Mouse (Mus musculus): ENCODE data around the gene Limk2. TPM values are rescaled to one million over a fixed set of nuclear protein-coding genes. Genes with fewer than 3 reads are reported as not detected.
A peak's percentile ranks its signal among the peaks of the same experiment; 100 is the strongest.

The Limk2 gene
- polyA plus RNA-seq, 1 experiment from 2014 or later = 134 TPM

DNA sequence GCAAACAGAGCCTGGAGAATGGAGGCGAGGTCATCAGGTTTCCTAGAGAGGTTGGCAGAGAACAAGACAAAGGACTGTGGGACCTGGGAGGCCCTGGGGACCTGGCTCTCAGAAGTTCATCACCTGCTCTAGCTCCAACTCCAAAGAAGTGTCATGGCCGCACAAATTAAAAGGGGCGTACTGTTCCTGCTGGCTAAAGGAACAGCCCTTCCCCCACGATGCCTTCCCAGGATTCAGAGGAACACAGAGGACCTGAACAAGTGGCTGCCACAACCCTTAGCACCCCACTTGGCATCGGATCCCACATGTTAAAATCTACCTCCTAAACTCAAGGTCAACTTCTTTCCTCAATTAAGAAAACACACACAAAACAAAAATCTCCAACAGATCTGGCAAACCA is 39.5 kb downstream of the Limk2 start:
- H3K36me3 ChIP-seq = no peaks in the 10 kb centered on the region
- H3K27me3 ChIP-seq = no peaks in the 10 kb centered on the region
- no peak overlapping the region for H3K27ac ChIP-seq
- peak overlapping the region; percentile 84 for H3K9ac ChIP-seq (replicated peaks)
- 74% methylated on average over 5 of the region's 5 CpGs for WGBS
- H3K4me1 ChIP-seq (replicated peaks) = peaks cover 57% of the 10 kb centered on the region
- ATAC-seq = no peak
- H3K4me2 ChIP-seq (replicated peaks) = peak overlapping the region; percentile 63
- H3K4me3 ChIP-seq (replicated peaks) = peak overlapping the region; percentile 58
- H3K9me3 ChIP-seq = no peaks in the 10 kb centered on the region

- no peak for ATAC-seq
- H3K4me1 ChIP-seq (replicated peaks) = peaks cover 52% of the 10 kb centered on the region
- H3K9me3 ChIP-seq = no peaks in the 10 kb centered on the region
- H3K27ac ChIP-seq = no peak overlapping the region
- H3K9ac ChIP-seq (replicated peaks) = peak overlapping the region; percentile 84
- WGBS = 56% methylated on average over 7 of the region's 7 CpGs
- peak overlapping the region; percentile 63 for H3K4me2 ChIP-seq (replicated peaks)
- H3K4me3 ChIP-seq (replicated peaks) = peak overlapping the region; percentile 58
- no peaks in the 10 kb centered on the region for H3K36me3 ChIP-seq
- H3K27me3 ChIP-seq = no peaks in the 10 kb centered on the region
Observed at GRCm38 (mm10) chr11:3368983-3369382, 40.0 kb downstream of the Limk2 start.

GRCm38 (mm10) chr11:3366411-3366810 is 42.6 kb downstream of the Limk2 start:
- Histone ChIP-seq H3K9ac (replicated peaks) (no peak overlapping the region), H3K4me1 (replicated peaks) (peaks cover 36% of the 10 kb centered on the region), H3K27ac (no peak overlapping the region), H3K4me3 (replicated peaks) (no peak overlapping the region), H3K27me3 (no peaks in the 10 kb centered on the region), H3K4me2 (replicated peaks) (no peak overlapping the region), H3K36me3 (peaks cover 9% of the 10 kb centered on the region), H3K9me3 (no peaks in the 10 kb centered on the region; the same call in 1 of the 2 replicates)
- WGBS = 84% methylated on average over 7 of the region's 7 CpGs
- no peak for ATAC-seq

GRCm38 (mm10) chr11:3362854-3363253 is 46.1 kb downstream of the Limk2 start:
- no peak overlapping the region for H3K4me3 ChIP-seq (replicated peaks)
- H3K9ac ChIP-seq (replicated peaks) = no peak overlapping the region
- no peaks in the 10 kb centered on the region; the same call in 1 of the 2 replicates for H3K9me3 ChIP-seq
- H3K4me1 ChIP-seq (replicated peaks) = peaks cover 6% of the 10 kb centered on the region
- no peak overlapping the region for H3K27ac ChIP-seq
- no peak for ATAC-seq
- no peak overlapping the region for H3K4me2 ChIP-seq (replicated peaks)
- WGBS = 92% methylated on average over 3 of the region's 3 CpGs
- peaks cover 37% of the 10 kb centered on the region for H3K36me3 ChIP-seq
- no peaks in the 10 kb centered on the region for H3K27me3 ChIP-seq

DNA sequence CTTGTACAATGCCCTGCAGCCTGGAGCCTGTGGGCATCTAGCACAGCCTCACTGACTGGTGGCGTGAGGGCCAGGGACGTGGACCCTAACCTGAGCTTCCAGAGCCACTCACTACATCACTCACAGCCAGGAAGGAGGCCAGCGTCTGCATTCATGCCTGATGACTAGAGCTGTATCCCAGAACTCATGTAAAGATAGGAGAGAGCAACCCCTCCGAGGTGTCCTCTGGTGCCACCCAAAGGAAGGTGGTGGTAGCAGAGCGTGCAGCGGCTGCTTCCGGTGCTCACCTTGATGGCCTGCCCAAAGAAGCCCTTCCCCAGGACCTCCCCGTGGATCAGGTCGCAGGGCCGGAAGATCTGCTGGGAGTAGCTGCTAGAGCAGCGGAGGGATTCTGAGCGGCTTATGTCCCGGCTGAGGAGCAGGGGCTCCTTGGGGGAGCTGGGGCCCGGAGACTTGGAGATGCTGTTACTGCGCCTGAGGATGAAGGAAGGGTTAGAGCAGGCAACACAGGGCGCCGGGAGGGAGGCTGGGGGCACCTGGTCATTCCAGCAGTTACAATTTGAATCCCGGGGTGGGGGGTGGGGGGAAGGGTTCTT is 55.9 kb downstream of the Limk2 start:
- H3K4me3 ChIP-seq (replicated peaks) = no peak overlapping the region
- H3K4me1 ChIP-seq (replicated peaks) = peaks cover 13% of the 10 kb centered on the region; the same call in 1 of the 2 replicates
- H3K36me3 ChIP-seq = peaks cover 86% of the 10 kb centered on the region
- WGBS = 45% methylated on average over 18 of the region's 18 CpGs
- H3K27ac ChIP-seq = no peak overlapping the region
- no peaks in the 10 kb centered on the region for H3K9me3 ChIP-seq
- no peak overlapping the region for H3K9ac ChIP-seq (replicated peaks)
- ATAC-seq = 0 out of 2 replicates have a peak, but pooled peaks have one; percentile 19
- no peaks in the 10 kb centered on the region for H3K27me3 ChIP-seq
- H3K4me2 ChIP-seq (replicated peaks) = no peak overlapping the region

- no peak overlapping the region for H3K27ac ChIP-seq
- H3K9ac ChIP-seq (replicated peaks) = no peak overlapping the region
- H3K4me3 ChIP-seq (replicated peaks) = no peak overlapping the region
- no peak overlapping the region for H3K4me2 ChIP-seq (replicated peaks)
- no peaks in the 10 kb centered on the region for H3K27me3 ChIP-seq
- H3K9me3 ChIP-seq = no peaks in the 10 kb centered on the region
- peaks cover 23% of the 10 kb centered on the region; the same call in 1 of the 2 replicates for H3K4me1 ChIP-seq (replicated peaks)
- H3K36me3 ChIP-seq = peaks cover 87% of the 10 kb centered on the region
- WGBS = 93% methylated on average over 9 of the region's 9 CpGs
- no peak for ATAC-seq
Observed at GRCm38 (mm10) chr11:3352131-3352530, 56.9 kb downstream of the Limk2 start.

DNA sequence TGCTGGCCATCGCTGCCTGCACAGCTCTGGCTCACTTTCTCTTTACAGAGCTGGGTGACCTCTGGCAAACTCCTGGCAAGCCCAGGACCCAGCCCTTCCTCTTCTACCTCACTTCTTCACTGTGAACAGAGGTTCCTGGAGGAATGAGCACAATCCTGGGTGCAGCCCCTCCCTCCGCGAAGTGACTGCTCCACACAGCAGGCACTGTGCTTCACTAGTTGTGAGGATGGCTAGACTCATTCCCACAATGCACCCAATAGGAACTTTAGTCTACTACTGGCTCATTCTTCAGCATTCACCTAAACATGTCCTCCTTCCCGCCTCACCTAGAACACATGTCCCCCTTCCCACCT is 59.7 kb downstream of the Limk2 start:
- Histone ChIP-seq H3K4me3 (replicated peaks) (no peak overlapping the region), H3K36me3 (peaks cover 89% of the 10 kb centered on the region), H3K27me3 (no peaks in the 10 kb centered on the region), H3K4me2 (replicated peaks) (no peak overlapping the region), H3K27ac (no peak overlapping the region), H3K9me3 (no peaks in the 10 kb centered on the region), H3K9ac (replicated peaks) (no peak overlapping the region), H3K4me1 (replicated peaks) (peaks cover 23% of the 10 kb centered on the region; the same call in 1 of the 2 replicates)
- WGBS = 89% methylated on average over 4 of the region's 4 CpGs
- ATAC-seq = no peak

DNA sequence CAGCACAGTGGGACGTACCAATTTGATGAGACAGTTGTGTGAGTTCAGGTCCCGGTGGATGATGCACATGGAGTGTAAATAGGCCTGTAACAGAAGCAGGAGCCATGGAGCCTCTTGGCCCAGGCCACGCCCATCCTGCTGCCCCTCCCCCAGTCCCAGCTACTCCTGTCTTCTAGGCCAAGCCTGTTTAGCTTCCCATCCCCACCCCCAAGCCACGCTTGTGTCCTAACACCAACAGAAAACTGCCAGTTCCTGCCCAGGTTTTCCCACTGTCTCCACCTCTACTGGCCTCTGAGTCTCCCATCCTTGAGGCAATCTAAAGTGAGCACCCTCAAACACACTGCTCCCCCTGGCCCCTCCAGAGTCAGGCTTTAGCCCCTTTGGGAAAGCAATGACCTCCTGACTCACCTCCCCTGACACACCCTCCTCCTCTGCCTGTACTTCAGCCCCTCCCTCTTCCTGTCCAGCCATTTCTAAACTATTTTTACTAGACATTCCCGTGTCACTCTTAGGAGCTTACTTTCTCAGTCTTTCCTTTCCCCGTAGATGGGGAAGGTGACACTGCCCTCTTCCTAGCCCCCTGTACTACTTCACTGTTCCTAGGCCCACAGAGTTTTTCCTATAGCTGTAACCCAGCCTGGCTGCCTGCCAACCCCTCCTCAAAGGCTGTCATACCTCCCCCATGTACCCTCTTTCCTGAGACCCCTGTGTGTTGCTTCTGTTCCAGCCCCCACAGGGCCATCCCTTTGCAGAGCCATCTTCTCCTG is 60.2 kb downstream of the Limk2 start:
- Histone ChIP-seq H3K4me3 (replicated peaks) (no peak overlapping the region), H3K4me1 (replicated peaks) (peaks cover 23% of the 10 kb centered on the region; the same call in 1 of the 2 replicates), H3K9me3 (no peaks in the 10 kb centered on the region), H3K9ac (replicated peaks) (no peak overlapping the region), H3K27me3 (no peaks in the 10 kb centered on the region), H3K36me3 (peaks cover 89% of the 10 kb centered on the region), H3K27ac (peak overlapping the region; percentile 26; the same call in 1 of the 2 replicates), H3K4me2 (replicated peaks) (no peak overlapping the region)
- no peak for ATAC-seq
- 45% methylated on average over 6 of the region's 6 CpGs for WGBS

DNA sequence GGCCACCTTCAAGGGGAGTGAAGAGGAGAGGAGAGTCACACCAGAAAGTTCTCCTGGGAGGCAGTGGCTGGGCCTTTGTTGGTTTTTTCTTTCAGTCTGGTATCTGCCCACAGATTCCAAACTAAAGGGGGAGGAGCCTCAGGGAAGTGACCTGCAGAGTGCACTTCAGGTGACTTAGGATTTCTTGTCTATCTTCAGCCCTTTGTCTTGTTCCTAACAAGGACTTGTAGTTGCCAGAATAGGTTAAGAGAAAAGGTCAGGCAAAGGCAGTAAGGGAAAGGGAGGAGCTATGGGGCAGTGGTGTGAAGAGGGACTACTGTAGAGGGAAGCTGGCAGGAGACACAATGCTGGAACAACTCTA is 61.2 kb downstream of the Limk2 start:
- Histone ChIP-seq H3K9ac (replicated peaks) (peak overlapping the region; percentile 2; the same call in 1 of the 2 replicates), H3K36me3 (peaks cover 88% of the 10 kb centered on the region), H3K27me3 (no peaks in the 10 kb centered on the region), H3K4me1 (replicated peaks) (peaks cover 23% of the 10 kb centered on the region; the same call in 1 of the 2 replicates), H3K9me3 (no peaks in the 10 kb centered on the region), H3K27ac (peak overlapping the region; percentile 26), H3K4me3 (replicated peaks) (no peak overlapping the region), H3K4me2 (replicated peaks) (no peak overlapping the region)
- ATAC-seq = no peak

GRCm38 (mm10) chr11:3347091-3347834 is 61.7 kb downstream of the Limk2 start:
- Histone ChIP-seq H3K9me3 (no peaks in the 10 kb centered on the region), H3K36me3 (peaks cover 87% of the 10 kb centered on the region), H3K27me3 (no peaks in the 10 kb centered on the region), H3K27ac (peak overlapping the region; percentile 26), H3K9ac (replicated peaks) (peak overlapping the region; percentile 2; the same call in 1 of the 2 replicates), H3K4me2 (replicated peaks) (no peak overlapping the region), H3K4me1 (replicated peaks) (peaks cover 23% of the 10 kb centered on the region; the same call in 1 of the 2 replicates), H3K4me3 (replicated peaks) (no peak overlapping the region)
- peak; percentile 80 for ATAC-seq
- 60% methylated on average over 12 of the region's 12 CpGs for WGBS

GRCm38 (mm10) chr11:3346351-3346750 is 62.6 kb downstream of the Limk2 start:
- Histone ChIP-seq H3K36me3 (peaks cover 89% of the 10 kb centered on the region), H3K27me3 (no peaks in the 10 kb centered on the region), H3K4me2 (replicated peaks) (no peak overlapping the region), H3K4me1 (replicated peaks) (peaks cover 23% of the 10 kb centered on the region; the same call in 1 of the 2 replicates), H3K27ac (no peak overlapping the region), H3K9ac (replicated peaks) (no peak overlapping the region), H3K9me3 (no peaks in the 10 kb centered on the region), H3K4me3 (replicated peaks) (no peak overlapping the region)
- 96% methylated on average over 7 of the region's 7 CpGs for WGBS
- ATAC-seq = no peak

- Histone ChIP-seq H3K27ac (no peak overlapping the region), H3K4me3 (replicated peaks) (no peak overlapping the region), H3K4me2 (replicated peaks) (no peak overlapping the region), H3K9ac (replicated peaks) (no peak overlapping the region), H3K27me3 (no peaks in the 10 kb centered on the region), H3K4me1 (replicated peaks) (peaks cover 23% of the 10 kb centered on the region; the same call in 1 of the 2 replicates), H3K36me3 (peaks cover 75% of the 10 kb centered on the region), H3K9me3 (no peaks in the 10 kb centered on the region)
- WGBS = 96% methylated on average over 3 of the region's 3 CpGs
- ATAC-seq = no peak
Observed at GRCm38 (mm10) chr11:3344916-3345315, 64.1 kb downstream of the Limk2 start.
